Mouse (Mus musculus): ENCODE measurements around the gene Fam117a. TPM values are rescaled to one million over a fixed set of nuclear protein-coding genes. Genes with fewer than 3 reads are reported as not detected.
A peak's percentile ranks its signal among the peaks of the same experiment; 100 is the strongest.

Fam117a gene
- polyA plus RNA-seq (2016; fragmentation: Nextera tagmentation; extraction: Ambion mirVana) = 6.7 and 7.7 TPM in 2 replicates

GRCm38 (mm10) chr11:95336568-95337128, at the start of gene Fam117a:
Gene Fam117a (plus strand): TSS chr11:95337018.
- H3K4me3 ChIP-seq = peak within 1 kb of the TSS; percentile 98
- under 1% methylated on average over 27 of the region's 27 CpGs for WGBS
- H3K9me3 ChIP-seq (replicated peaks) = no peaks in the 10 kb centered on the region
- no peaks in the 10 kb centered on the region for H3K36me3 ChIP-seq
- peak; percentile 88 for DNase-seq (ENCODE audit: low spot score)
- peaks cover 25% of the 10 kb centered on the region for H3K27me3 ChIP-seq (ENCODE audit: low read depth, poor library complexity, severe bottlenecking)
- H3K27ac ChIP-seq (replicated peaks) = peak within 1 kb of the TSS; percentile 90
- H3K4me1 ChIP-seq = peaks cover 43% of the 10 kb centered on the region

- Histone ChIP-seq H3K9me3 (replicated peaks) (no peaks in the 10 kb centered on the region), H3K27ac (replicated peaks) (no peak overlapping the region), H3K4me1 (no peaks in the 10 kb centered on the region), H3K4me3 (no peak overlapping the region), H3K27me3 (ENCODE audit: low read depth, poor library complexity, severe bottlenecking) (no peaks in the 10 kb centered on the region), H3K36me3 (peaks cover 93% of the 10 kb centered on the region)
- 88% methylated on average over 4 of the region's 4 CpGs for whole genome bisulfite sequencing
- no peak for DNase-seq (ENCODE audit: low spot score)
These were observed 44.8 kb upstream of the Fam117a start for GRCm38 (mm10) chr11:95291998-95292397.

DNA sequence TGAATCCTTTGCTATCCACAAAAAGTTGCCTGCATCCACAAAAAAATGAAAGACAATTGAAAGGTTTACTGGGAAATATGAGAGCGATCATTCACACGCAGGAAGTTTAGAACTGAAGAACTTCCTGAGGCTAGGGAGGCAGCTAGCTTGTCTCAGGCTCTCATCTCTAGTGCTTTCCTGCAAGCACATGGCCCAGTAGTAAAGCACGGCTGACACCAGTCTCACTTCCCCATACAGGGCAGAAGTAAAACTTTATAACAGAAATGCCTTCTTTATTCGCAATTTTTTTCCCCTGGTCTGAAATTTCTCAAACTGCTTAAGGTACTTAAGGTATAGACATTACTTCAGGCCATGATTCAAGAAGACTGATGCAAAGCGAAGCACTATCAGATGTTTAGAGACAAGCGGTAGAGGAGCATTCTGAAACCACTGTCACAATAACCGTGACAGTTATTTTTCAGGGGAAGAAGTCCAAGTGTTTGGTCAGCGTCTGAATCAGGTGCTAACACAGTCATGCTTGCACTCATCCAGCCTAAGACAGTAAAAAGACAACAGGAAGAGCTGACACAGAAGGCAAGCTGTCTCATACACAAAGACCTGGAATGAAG, 43.7 kb upstream of the Fam117a start:
- WGBS = 92% methylated on average over 8 of the region's 8 CpGs
- Histone ChIP-seq H3K4me3 (no peak overlapping the region), H3K4me1 (no peaks in the 10 kb centered on the region), H3K27me3 (ENCODE audit: low read depth, poor library complexity, severe bottlenecking) (no peaks in the 10 kb centered on the region), H3K36me3 (peaks cover 93% of the 10 kb centered on the region), H3K27ac (replicated peaks) (no peak overlapping the region), H3K9me3 (replicated peaks) (no peaks in the 10 kb centered on the region)
- no peak for DNase-seq (ENCODE audit: low spot score)

- H3K4me3 ChIP-seq = no peak overlapping the region
- no peak overlapping the region for H3K27ac ChIP-seq (replicated peaks)
- no peaks in the 10 kb centered on the region for H3K27me3 ChIP-seq (ENCODE audit: low read depth, poor library complexity, severe bottlenecking)
- 93% methylated on average over 13 of the region's 13 CpGs for WGBS
- no peaks in the 10 kb centered on the region for H3K4me1 ChIP-seq
- DNase-seq (ENCODE audit: low spot score) = no peak
- peaks cover 93% of the 10 kb centered on the region for H3K36me3 ChIP-seq
- H3K9me3 ChIP-seq (replicated peaks) = no peaks in the 10 kb centered on the region
These were observed 41.1 kb upstream of the Fam117a start for GRCm38 (mm10) chr11:95295736-95296135.

DNA sequence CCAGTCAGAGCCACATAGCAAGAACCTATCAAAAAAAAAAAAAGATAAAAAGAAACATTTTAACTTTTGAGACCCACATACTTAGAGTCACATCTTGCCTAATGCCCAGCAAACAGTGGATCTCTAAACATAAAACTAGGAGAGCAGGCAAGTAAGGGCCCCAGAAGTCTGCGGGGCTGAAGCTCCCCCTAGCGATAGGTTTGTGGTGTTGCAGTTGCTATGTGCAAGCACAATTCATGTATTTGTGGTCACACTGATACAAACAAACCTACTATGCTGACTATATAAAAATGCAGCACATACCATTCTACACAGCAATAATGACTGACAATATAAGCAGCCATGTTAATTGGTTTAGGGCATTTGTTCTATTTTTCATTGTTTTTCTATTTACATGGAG, 38.7 kb upstream of the Fam117a start:
- no peaks in the 10 kb centered on the region for H3K9me3 ChIP-seq (replicated peaks)
- no peak overlapping the region for H3K27ac ChIP-seq (replicated peaks)
- no peaks in the 10 kb centered on the region for H3K4me1 ChIP-seq
- no peaks in the 10 kb centered on the region for H3K27me3 ChIP-seq (ENCODE audit: low read depth, poor library complexity, severe bottlenecking)
- H3K4me3 ChIP-seq = no peak overlapping the region
- 21% methylated on average over 2 of the region's 2 CpGs for WGBS
- peak; percentile 30 for DNase-seq (ENCODE audit: low spot score)
- peaks cover 93% of the 10 kb centered on the region for H3K36me3 ChIP-seq

GRCm38 (mm10) chr11:95299886-95300285, 36.9 kb upstream of the Fam117a start:
- Histone ChIP-seq H3K36me3 (peaks cover 93% of the 10 kb centered on the region), H3K27me3 (ENCODE audit: low read depth, poor library complexity, severe bottlenecking) (no peaks in the 10 kb centered on the region), H3K4me1 (no peaks in the 10 kb centered on the region), H3K9me3 (replicated peaks) (no peaks in the 10 kb centered on the region), H3K27ac (replicated peaks) (no peak overlapping the region), H3K4me3 (no peak overlapping the region)
- WGBS = 96% methylated on average over 12 of the region's 12 CpGs
- no peak for DNase-seq (ENCODE audit: low spot score)

DNA sequence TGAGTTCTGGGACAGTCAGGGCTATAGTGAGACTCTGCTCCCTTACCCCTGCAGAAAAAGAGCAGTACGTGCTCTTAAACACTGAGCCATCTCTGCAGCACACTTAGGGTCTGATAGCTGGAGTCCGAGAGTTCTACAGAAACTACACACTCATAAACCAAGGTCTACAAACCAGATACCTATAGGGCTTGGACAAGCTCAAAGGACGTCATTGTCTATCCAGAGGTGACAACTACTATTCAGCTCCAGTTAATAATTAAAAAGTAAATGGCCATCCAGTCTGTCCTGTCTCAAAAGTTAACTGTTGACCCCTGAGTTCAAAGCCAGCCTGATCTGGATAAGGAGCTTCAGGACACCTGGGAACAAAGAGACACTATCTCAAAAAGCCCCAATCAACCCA, 35.0 kb upstream of the Fam117a start:
- DNase-seq (ENCODE audit: low spot score) = no peak
- Histone ChIP-seq H3K4me1 (no peaks in the 10 kb centered on the region), H3K36me3 (peaks cover 98% of the 10 kb centered on the region), H3K9me3 (replicated peaks) (no peaks in the 10 kb centered on the region), H3K4me3 (no peak overlapping the region), H3K27ac (replicated peaks) (no peak overlapping the region), H3K27me3 (ENCODE audit: low read depth, poor library complexity, severe bottlenecking) (no peaks in the 10 kb centered on the region)
- WGBS = 91% methylated on average over 3 of the region's 3 CpGs

DNA sequence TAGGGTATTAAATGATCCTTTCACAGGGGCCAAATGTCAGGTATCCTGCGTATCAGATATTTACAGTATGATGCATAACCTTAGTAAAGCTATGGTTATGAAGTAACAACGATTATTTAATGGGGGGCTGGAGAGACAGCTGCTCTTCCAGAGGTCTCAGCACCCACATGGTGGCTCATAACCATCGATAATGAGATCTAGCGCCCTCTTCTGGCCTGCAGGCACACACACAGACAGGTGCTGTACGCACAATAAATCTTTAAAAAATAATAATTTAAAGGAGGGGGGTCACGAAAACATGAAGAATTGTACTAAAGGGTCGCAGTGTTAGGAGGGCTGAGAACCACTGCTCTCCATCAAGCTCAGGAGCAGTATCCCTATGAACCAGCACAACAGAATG, 31.2 kb upstream of the Fam117a start:
- DNase-seq (ENCODE audit: low spot score) = no peak
- Histone ChIP-seq H3K4me1 (peaks cover 13% of the 10 kb centered on the region), H3K4me3 (no peak overlapping the region), H3K27me3 (ENCODE audit: low read depth, poor library complexity, severe bottlenecking) (no peaks in the 10 kb centered on the region), H3K27ac (replicated peaks) (no peak overlapping the region), H3K36me3 (peaks cover 60% of the 10 kb centered on the region), H3K9me3 (replicated peaks) (no peaks in the 10 kb centered on the region)
- 93% methylated on average over 7 of the region's 7 CpGs for WGBS

DNA sequence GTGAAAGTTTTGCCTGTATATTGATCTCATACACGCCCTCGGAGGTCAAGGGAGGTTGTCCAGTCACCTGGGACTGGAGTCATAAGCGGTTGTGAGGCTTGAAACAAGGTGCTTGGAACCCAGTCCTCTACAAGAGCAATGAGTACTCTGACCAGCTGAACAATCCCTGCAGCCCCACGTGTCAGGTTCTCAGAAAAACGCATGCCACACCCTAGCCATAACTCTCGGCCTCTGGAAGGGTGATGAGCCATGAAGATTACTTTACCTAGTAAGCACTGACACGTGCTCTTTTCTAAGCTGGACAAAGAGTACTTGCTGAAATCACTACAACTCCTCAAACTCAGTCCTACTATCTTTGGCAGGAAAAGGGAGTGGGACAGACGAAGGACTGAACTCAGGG, 29.3 kb upstream of the Fam117a start:
- H3K4me1 ChIP-seq = peaks cover 25% of the 10 kb centered on the region
- H3K4me3 ChIP-seq = no peak overlapping the region
- DNase-seq (ENCODE audit: low spot score) = no peak
- no peaks in the 10 kb centered on the region for H3K9me3 ChIP-seq (replicated peaks)
- H3K27me3 ChIP-seq (ENCODE audit: low read depth, poor library complexity, severe bottlenecking) = no peaks in the 10 kb centered on the region
- H3K36me3 ChIP-seq = peaks cover 40% of the 10 kb centered on the region
- WGBS = 94% methylated on average over 8 of the region's 8 CpGs
- H3K27ac ChIP-seq (replicated peaks) = no peak overlapping the region

DNA sequence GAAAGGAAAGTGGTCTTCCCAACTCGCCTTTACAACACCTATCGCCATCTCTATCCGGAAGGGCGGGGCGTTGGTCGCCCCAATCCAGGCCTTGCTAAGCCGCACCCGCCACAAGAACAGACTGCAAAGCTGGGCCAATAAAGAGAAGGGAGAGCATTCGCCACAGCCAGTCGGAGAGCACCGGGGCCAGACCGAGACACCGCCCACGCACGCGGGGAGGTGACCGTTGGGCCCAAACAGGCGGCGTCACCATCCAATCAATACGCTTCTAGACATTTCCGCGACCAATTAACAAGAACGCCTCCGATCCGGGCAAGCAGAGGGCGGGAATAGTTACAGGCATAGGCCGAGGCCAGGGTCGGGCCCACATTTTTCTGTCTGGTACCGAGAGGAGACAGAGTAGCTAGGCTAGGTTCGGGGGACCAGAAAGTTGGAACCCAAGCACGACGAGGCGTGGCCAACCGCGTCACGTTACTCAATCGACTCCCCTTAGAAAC, 27.3 kb upstream of the Fam117a start:
- peak; percentile 96 for DNase-seq (ENCODE audit: low spot score)
- no peaks in the 10 kb centered on the region for H3K9me3 ChIP-seq (replicated peaks)
- peak overlapping the region; percentile 98 for H3K27ac ChIP-seq (replicated peaks)
- peaks cover 20% of the 10 kb centered on the region for H3K36me3 ChIP-seq
- under 1% methylated on average over 37 of the region's 37 CpGs for WGBS
- H3K27me3 ChIP-seq (ENCODE audit: low read depth, poor library complexity, severe bottlenecking) = no peaks in the 10 kb centered on the region
- H3K4me3 ChIP-seq = peak overlapping the region; percentile 96
- H3K4me1 ChIP-seq = peaks cover 25% of the 10 kb centered on the region

GRCm38 (mm10) chr11:95310007-95310647, 26.7 kb upstream of the Fam117a start, which contains the start of gene Kat7:
Gene Kat7 (minus strand): TSS chr11:95310246.
- Histone ChIP-seq H3K27me3 (ENCODE audit: low read depth, poor library complexity, severe bottlenecking) (no peaks in the 10 kb centered on the region), H3K4me3 (peak within 1 kb of the TSS; percentile 96), H3K9me3 (replicated peaks) (no peaks in the 10 kb centered on the region)

DNA sequence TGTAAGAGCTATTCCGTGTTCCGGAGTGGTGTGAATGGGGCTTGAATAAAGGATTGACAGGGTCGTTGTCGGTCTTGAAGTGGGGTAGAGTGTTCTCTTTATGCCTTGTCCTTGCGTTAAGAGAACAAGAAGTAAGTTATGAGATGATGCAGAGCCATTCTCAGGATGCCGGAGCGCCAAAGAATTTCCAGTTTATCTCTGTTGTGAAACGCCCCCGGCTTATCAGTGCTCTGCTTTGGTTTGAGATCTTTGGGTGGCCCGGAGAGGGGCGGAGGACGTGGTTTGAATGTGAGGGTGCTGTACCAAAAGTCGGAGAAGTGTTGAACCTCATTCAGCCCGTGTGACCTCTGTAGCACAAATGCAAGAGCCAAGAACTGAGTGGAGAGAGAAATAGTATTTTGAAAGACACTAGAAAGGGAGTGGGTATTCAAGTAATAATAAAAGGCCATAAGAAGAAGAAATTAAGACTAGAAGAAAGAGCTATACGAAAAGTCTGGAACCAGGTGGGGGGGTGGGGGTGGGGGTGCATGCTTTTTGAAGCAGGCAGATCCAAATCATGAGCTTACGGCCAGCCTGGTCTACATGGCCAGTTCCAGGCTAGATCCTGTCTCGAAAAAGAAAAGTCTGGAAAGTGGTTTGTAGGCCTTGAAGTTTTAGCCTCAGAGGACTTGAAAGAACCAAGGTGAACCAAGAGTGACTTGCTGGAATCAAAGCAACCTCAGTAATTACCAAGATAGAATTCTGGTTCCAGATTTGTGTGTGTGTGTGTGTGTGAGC, 26.0 kb upstream of the Fam117a start:
- Histone ChIP-seq H3K9me3 (replicated peaks) (no peaks in the 10 kb centered on the region), H3K4me3 (peak overlapping the region; percentile 96), H3K27ac (replicated peaks) (peak overlapping the region; percentile 98), H3K27me3 (ENCODE audit: low read depth, poor library complexity, severe bottlenecking) (no peaks in the 10 kb centered on the region), H3K36me3 (peaks cover 7% of the 10 kb centered on the region), H3K4me1 (peaks cover 25% of the 10 kb centered on the region)
- no peak for DNase-seq (ENCODE audit: low spot score)
- WGBS = 5% methylated on average over 17 of the region's 17 CpGs

More at GRCm38 (mm10) chr11:95310007-95310647, 26.7 kb upstream of the Fam117a start, which contains the start of gene Kat7:
- Histone ChIP-seq H3K4me1 (peaks cover 25% of the 10 kb centered on the region), H3K36me3 (peaks cover 14% of the 10 kb centered on the region), H3K27ac (replicated peaks) (peak within 1 kb of the TSS; percentile 98)
- 0% methylated on average over 42 of the region's 42 CpGs for WGBS
- DNase-seq (ENCODE audit: low spot score) = peak; percentile 97
